Mouse (Mus musculus) bone marrow macrophage, adult 2 months (primary cell): ENCODE data around the gene Mdc1.

Source experiments
- CTCF ChIP-seq: IDR thresholded peaks from 2 replicates; pipeline ENCODE4 v1.5.1; 2012; ENCODE audit warnings: low read depth, mild to moderate bottlenecking, low read length, moderate library complexity
- POLR2A ChIP-seq: IDR thresholded peaks from 2 replicates; pipeline ENCODE4 v1.6.1; 2012; ENCODE audit warnings: mild to moderate bottlenecking, low read depth, low read length, borderline replicate concordance

- TF ChIP-seq CTCF, result no peak
- no peak for TF ChIP-seq POLR2A
Measured at GRCm38 (mm10) chr17:35814678-35815077, 26.6 kb upstream of the Mdc1 start.
